Mouse (Mus musculus): Measurements from ENCODE around the gene Scaf1.

DNA sequence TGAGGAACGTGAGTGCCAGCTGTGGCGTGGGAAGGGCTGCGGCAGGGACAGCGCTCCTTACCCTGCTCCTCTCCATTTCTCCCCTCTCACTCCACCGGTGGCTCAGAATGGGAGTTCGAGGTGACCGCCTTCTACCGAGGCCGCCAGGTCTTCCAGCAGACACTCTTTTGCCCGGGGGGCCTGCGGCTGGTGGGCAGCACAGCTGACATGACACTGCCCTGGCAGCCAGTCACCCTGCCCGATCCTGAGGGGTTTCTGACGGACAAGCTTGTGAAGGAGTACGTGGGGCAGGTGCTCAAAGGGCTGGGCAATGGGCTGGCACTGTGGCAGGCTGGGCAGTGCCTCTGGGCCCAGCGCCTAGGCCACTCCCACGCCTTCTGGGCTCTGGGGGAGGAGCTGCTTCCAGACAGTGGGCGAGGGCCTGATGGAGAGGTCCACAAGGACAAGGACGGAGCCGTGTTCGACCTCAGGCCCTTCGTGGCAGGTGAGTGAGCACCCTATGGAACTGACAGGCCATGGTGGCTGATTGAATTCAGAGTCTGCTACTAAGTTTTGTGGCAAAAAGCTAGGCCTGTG is 15.5 kb downstream of the Scaf1 start:
- TF ChIP-seq GATA1 (IDR thresholded peaks at IDR 0.05; ENCODE audit: borderline replicate concordance, low read length) = no peak
- no peak for TF ChIP-seq FLI1 (IDR thresholded peaks at IDR 0.05; ENCODE audit: low read length)

All from megakaryocyte, embryonic 14.5 days (primary cell).